Mouse (Mus musculus) hindbrain, embryonic 14.5 days (tissue): ENCODE data around the gene Ino80. TPM values are rescaled to one million over a fixed set of nuclear protein-coding genes. Genes with fewer than 3 reads are reported as not detected.

Source experiments
- ATAC-seq: fragments of 200-750 bp; cut with Nextera tagmentation; 2 replicates; pipeline ENCODE4 v1.8.0; 2017; ENCODE audit warnings: moderate number of reproducible peaks, mild to moderate bottlenecking, moderate TSS enrichment, moderate library complexity; ENCODE audit not compliant: low FRiP score
- DNase-seq: peaks from one replicate; pipeline ENCODE4 v3.0.0-alpha.2; 2015; ENCODE audit warnings: low spot score
- H3K27ac ChIP-seq: fragments of 300-500 bp; sonication (generic); 2 replicates; pipeline ENCODE4 v1.5.1; 2014; ENCODE audit warnings: mild to moderate bottlenecking, moderate library complexity
- H3K27me3 ChIP-seq: fragments of 300-500 bp; sonication (generic); 2 replicates; pipeline ENCODE4 v1.6.1; 2014; ENCODE audit warnings: mild to moderate bottlenecking, low read length, mixed read lengths; ENCODE audit not compliant: control insufficient read depth, insufficient read depth
- H3K36me3 ChIP-seq: fragments of 300-500 bp; sonication (generic); replicated peaks from 2 replicates; pipeline ENCODE4 v1.6.1; 2014; ENCODE audit not compliant: control insufficient read depth, insufficient read depth
- H3K4me1 ChIP-seq: fragments of 300-500 bp; sonication (generic); replicated peaks from 2 replicates; pipeline ENCODE4 v1.6.1; 2014; ENCODE audit warnings: antibody characterized with exemption, low read length, mixed read lengths; ENCODE audit not compliant: control insufficient read depth, insufficient read depth
- H3K4me2 ChIP-seq: fragments of 300-500 bp; sonication (generic); replicated peaks from 2 replicates; pipeline ENCODE4 v1.6.1; 2014; ENCODE audit warnings: mild to moderate bottlenecking, moderate library complexity
- H3K4me3 ChIP-seq: fragments of 300-500 bp; sonication (generic); replicated peaks from 2 replicates; pipeline ENCODE4 v1.5.1; 2014; ENCODE audit warnings: mild to moderate bottlenecking, low read length
- H3K9ac ChIP-seq: fragments of 300-500 bp; sonication (generic); 2 replicates; pipeline ENCODE4 v1.6.1; 2014
- H3K9me3 ChIP-seq: fragments of 300-500 bp; sonication (generic); 2 replicates; pipeline ENCODE4 v1.6.1; 2016; ENCODE audit warnings: low read length; ENCODE audit not compliant: control insufficient read depth
- WGBS: fragments of 180-500 bp; shearing (Covaris S2); extraction: QIAGEN DNeasy Blood & Tissue Kit; methylation state at CpG from one replicate; pipeline ENCODE4 v1.1.7; 2014; 5-methylcytosine and 5-hydroxymethylcytosine counted together
- polyA plus RNA-seq: library from polyadenylated mRNA; unstranded; fragments of >200 nt; fragmentation: Nextera tagmentation; extraction: Ambion mirVana; gene quantifications from 2 replicates; pipeline ENCODE4 v1.2.1, GENCODE M21; 2014

Ino80 gene
- polyA plus RNA-seq, 1 experiment from 2014 or later = 4.8 TPM

GRCm38 (mm10) chr2:119476166-119476565 is 1.3 kb downstream of the Ino80 start:
- Histone ChIP-seq H3K9ac (peak overlapping the region; percentile 97), H3K4me2 (peak overlapping the region; percentile 70), H3K27ac (no peak overlapping the region), H3K4me3 (peak overlapping the region; percentile 89), H3K4me1 (peaks cover 21% of the 10 kb centered on the region), H3K27me3 (no peaks in the 10 kb centered on the region), H3K9me3 (no peaks in the 10 kb centered on the region), H3K36me3 (peaks cover 6% of the 10 kb centered on the region; the same call in 1 of the 2 replicates)
- DNase-seq (no peak), ATAC-seq (no peak)
- WGBS = 28% methylated on average over 7 of the region's 7 CpGs

- Histone ChIP-seq H3K9me3 (no peaks in the 10 kb centered on the region), H3K27me3 (no peaks in the 10 kb centered on the region), H3K27ac (no peak overlapping the region), H3K36me3 (0 out of 2 replicates have a peak, but pooled peaks cover 12% of the 10 kb centered on the region), H3K9ac (no peak overlapping the region), H3K4me3 (no peak overlapping the region), H3K4me2 (no peak overlapping the region), H3K4me1 (no peaks in the 10 kb centered on the region)
- ATAC-seq = no peak
- no peak for DNase-seq
- WGBS = 56% methylated on average over 4 of the region's 4 CpGs
Measured at GRCm38 (mm10) chr2:119463945-119464344, 13.5 kb downstream of the Ino80 start.

- Histone ChIP-seq H3K4me3 (no peak overlapping the region), H3K27ac (no peak overlapping the region), H3K36me3 (0 out of 2 replicates have a peak, but pooled peaks cover 12% of the 10 kb centered on the region), H3K27me3 (no peaks in the 10 kb centered on the region), H3K9me3 (no peaks in the 10 kb centered on the region), H3K9ac (no peak overlapping the region), H3K4me2 (no peak overlapping the region), H3K4me1 (no peaks in the 10 kb centered on the region)
- 96% methylated on average over 5 of the region's 5 CpGs for WGBS
- DNase-seq (no peak), ATAC-seq (no peak)
Measured at GRCm38 (mm10) chr2:119463114-119463775, 14.2 kb downstream of the Ino80 start.

- WGBS = 98% methylated on average over 3 of the region's 3 CpGs
- Histone ChIP-seq H3K27ac (no peak overlapping the region), H3K27me3 (no peaks in the 10 kb centered on the region), H3K36me3 (peaks cover 19% of the 10 kb centered on the region), H3K9ac (no peak overlapping the region), H3K4me1 (no peaks in the 10 kb centered on the region), H3K9me3 (no peaks in the 10 kb centered on the region), H3K4me2 (no peak overlapping the region), H3K4me3 (no peak overlapping the region)
- no peak for DNase-seq
- ATAC-seq = no peak
Measured at GRCm38 (mm10) chr2:119461028-119461427, 16.5 kb downstream of the Ino80 start.

- no peaks in the 10 kb centered on the region for H3K9me3 ChIP-seq
- 90% methylated on average over 3 of the region's 3 CpGs for WGBS
- H3K9ac ChIP-seq = no peak overlapping the region
- peaks cover 62% of the 10 kb centered on the region for H3K36me3 ChIP-seq
- no peaks in the 10 kb centered on the region for H3K4me1 ChIP-seq
- DNase-seq = no peak
- no peak overlapping the region for H3K4me3 ChIP-seq
- H3K27ac ChIP-seq = no peak overlapping the region
- no peaks in the 10 kb centered on the region for H3K27me3 ChIP-seq
- ATAC-seq = no peak
- no peak overlapping the region for H3K4me2 ChIP-seq
Measured at GRCm38 (mm10) chr2:119454558-119454957, 22.9 kb downstream of the Ino80 start.

- WGBS = 96% methylated on average over 1 of the region's 1 CpGs
- no peak overlapping the region for H3K4me2 ChIP-seq
- no peak overlapping the region for H3K9ac ChIP-seq
- peak; percentile 69 for DNase-seq
- peaks cover 78% of the 10 kb centered on the region for H3K36me3 ChIP-seq
- no peak; the same call in 1 of the 2 replicates for ATAC-seq
- no peaks in the 10 kb centered on the region for H3K9me3 ChIP-seq
- H3K27ac ChIP-seq = no peak overlapping the region
- H3K4me3 ChIP-seq = no peak overlapping the region
- H3K4me1 ChIP-seq = no peaks in the 10 kb centered on the region
- no peaks in the 10 kb centered on the region for H3K27me3 ChIP-seq
Measured at GRCm38 (mm10) chr2:119436988-119437387, 40.5 kb downstream of the Ino80 start.

GRCm38 (mm10) chr2:119436467-119436866 is 41.0 kb downstream of the Ino80 start:
- Histone ChIP-seq H3K4me1 (no peaks in the 10 kb centered on the region), H3K27me3 (no peaks in the 10 kb centered on the region), H3K9ac (no peak overlapping the region), H3K27ac (no peak overlapping the region), H3K36me3 (peaks cover 77% of the 10 kb centered on the region), H3K9me3 (no peaks in the 10 kb centered on the region), H3K4me3 (no peak overlapping the region), H3K4me2 (no peak overlapping the region)
- whole genome bisulfite sequencing = 91% methylated on average over 4 of the region's 4 CpGs
- ATAC-seq (no peak), DNase-seq (no peak)

- Histone ChIP-seq H3K9me3 (no peaks in the 10 kb centered on the region), H3K27ac (no peak overlapping the region), H3K9ac (no peak overlapping the region), H3K4me2 (no peak overlapping the region), H3K4me3 (no peak overlapping the region), H3K27me3 (no peaks in the 10 kb centered on the region), H3K36me3 (peaks cover 73% of the 10 kb centered on the region), H3K4me1 (no peaks in the 10 kb centered on the region)
- 57% methylated on average over 1 of the region's 1 CpGs for WGBS
- 0 out of 2 replicates have a peak, but pooled peaks have one; percentile 40 for ATAC-seq
- DNase-seq = peak; percentile 69
Measured at GRCm38 (mm10) chr2:119413819-119414218, 63.7 kb downstream of the Ino80 start.

- no peaks in the 10 kb centered on the region for H3K27me3 ChIP-seq
- H3K4me1 ChIP-seq = no peaks in the 10 kb centered on the region
- no peaks in the 10 kb centered on the region for H3K9me3 ChIP-seq
- H3K4me3 ChIP-seq = no peak overlapping the region
- no peak overlapping the region for H3K9ac ChIP-seq
- ATAC-seq (no peak), DNase-seq (no peak)
- WGBS = 74% methylated on average over 2 of the region's 2 CpGs
- no peak overlapping the region for H3K4me2 ChIP-seq
- H3K27ac ChIP-seq = no peak overlapping the region
- peaks cover 70% of the 10 kb centered on the region for H3K36me3 ChIP-seq
Measured at GRCm38 (mm10) chr2:119411674-119412073, 65.8 kb downstream of the Ino80 start.
